30 mouse cellular contexts compared by ENCODE assay signal in genomic region chr5:25008966-25009365, GRCm38 (mm10).
DNase-seq lines count a peak whose midpoint lies in the region; ATAC-seq lines count a peak whose summit lies in the region.
"Had no signal": no experiment of that assay in that cellular context is flagged by ENCODE, and none has a peak within 500 bp of the region (broad histone marks: within the 10 kb centered on the region; RNA-seq: fewer than 3 reads in every experiment).

No protein-coding gene starts in this region.

- 26% methylated on average over 3 of the region's 3 CpGs for WGBS in heart, embryonic 10.5 days
- WGBS in neural tube, embryonic 15.5 days = 23% methylated on average over 3 of the region's 3 CpGs
- WGBS in limb, embryonic 13.5 days = 21% methylated on average over 3 of the region's 3 CpGs

- no peak for DNase-seq in heart, embryonic 10.5 days (ENCODE audit: low spot score)
- DNase-seq in heart, postnatal 14 days = no peak
- DNase-seq in neural tube, embryonic 10.5 days (ENCODE audit: extremely low spot score, low spot score) = no peak
- no peak for DNase-seq in kidney, postnatal 36 days
- DNase-seq in lung, postnatal 4 days = no peak
- DNase-seq: adrenal gland, postnatal 14 days; cerebellum, adult 11 months; cerebellum, adult 9-10 months; cerebellum, postnatal 36 days; gastrocnemius, adult 2 months; gastrocnemius, postnatal 36 days; heart, adult 2 months; kidney, adult 8-10 months; liver; lung, adult 2 months; lung, postnatal 14 days; right cerebral cortex, postnatal 14 days; thymus, postnatal 25 days had no signal

- ATAC-seq in neural tube, embryonic 15.5 days (ENCODE audit: low FRiP score) = no peak
- ATAC-seq in limb, embryonic 13.5 days (ENCODE audit: low FRiP score, low read depth) = no peak
- ATAC-seq: forebrain, embryonic 14.5 days; intestine, embryonic 16.5 days had no signal

- H3K36me3 ChIP-seq in heart, embryonic 10.5 days = no peaks in the 10 kb centered on the region
- H3K36me3 ChIP-seq in neural tube, embryonic 15.5 days = no peaks in the 10 kb centered on the region
- H3K36me3 ChIP-seq in limb, embryonic 13.5 days = no peaks in the 10 kb centered on the region
- H3K36me3 ChIP-seq: G1E; hindbrain, embryonic 13.5 days; neural tube, embryonic 13.5 days; stomach, embryonic 15.5 days had no signal

- peaks cover 70% of the 10 kb centered on the region for H3K4me1 ChIP-seq in heart, embryonic 10.5 days
- peaks cover 13% of the 10 kb centered on the region for H3K4me1 ChIP-seq in neural tube, embryonic 15.5 days
- peaks cover 40% of the 10 kb centered on the region for H3K4me1 ChIP-seq in limb, embryonic 13.5 days

- no peaks in the 10 kb centered on the region for H3K27me3 ChIP-seq in heart, embryonic 10.5 days (ENCODE audit: insufficient read depth, poor library complexity, severe bottlenecking)
- H3K27me3 ChIP-seq in neural tube, embryonic 15.5 days (replicated peaks) = no peaks in the 10 kb centered on the region
- no peaks in the 10 kb centered on the region for H3K27me3 ChIP-seq in limb, embryonic 13.5 days
- H3K27me3 ChIP-seq: stomach, embryonic 15.5 days had no signal

- H3K9ac ChIP-seq in neural tube, embryonic 15.5 days (replicated peaks) = no peak overlapping the region
- no peak overlapping the region for H3K9ac ChIP-seq in limb, embryonic 13.5 days
- H3K9ac ChIP-seq: hindbrain, embryonic 13.5 days; liver, embryonic 14.5 days; neural tube, embryonic 13.5 days; stomach, embryonic 15.5 days had no signal

- no peak overlapping the region for H3K4me3 ChIP-seq in heart, embryonic 10.5 days
- H3K4me3 ChIP-seq in neural tube, embryonic 15.5 days (replicated peaks) = no peak overlapping the region
- no peak overlapping the region for H3K4me3 ChIP-seq in limb, embryonic 13.5 days
- H3K4me3 ChIP-seq: gastrocnemius, adult 2 months; heart, adult 2 months; hindbrain, embryonic 13.5 days; myocyte; neural tube, embryonic 13.5 days; stomach, embryonic 15.5 days had no signal

- H3K9me3 ChIP-seq in heart, embryonic 10.5 days = no peaks in the 10 kb centered on the region
- no peaks in the 10 kb centered on the region for H3K9me3 ChIP-seq in neural tube, embryonic 15.5 days (replicated peaks)
- H3K9me3 ChIP-seq in limb, embryonic 13.5 days = no peaks in the 10 kb centered on the region
- H3K9me3 ChIP-seq: G1E; hindbrain, embryonic 13.5 days; neural tube, embryonic 13.5 days; stomach, embryonic 15.5 days had no signal

- peak overlapping the region; percentile 52; the same call in 1 of the 2 replicates for H3K27ac ChIP-seq in heart, embryonic 10.5 days
- peak overlapping the region; percentile 54; the same call in 1 of the 2 replicates for H3K27ac ChIP-seq in neural tube, embryonic 15.5 days (replicated peaks)
- no peak overlapping the region for H3K27ac ChIP-seq in limb, embryonic 13.5 days
- H3K27ac ChIP-seq: gastrocnemius, adult 2 months; heart, adult 2 months; hindbrain, embryonic 13.5 days; kidney, postnatal 0 days; liver, embryonic 14.5 days; neural tube, embryonic 13.5 days; stomach, embryonic 15.5 days had no signal

- intact Hi-C loops in heart, postnatal 14 days (cut with DNase I) = no loop called here

- H3K4me2 ChIP-seq in neural tube, embryonic 15.5 days = no peak overlapping the region
- peak overlapping the region; percentile 48 for H3K4me2 ChIP-seq in limb, embryonic 13.5 days (replicated peaks)
- H3K4me2 ChIP-seq: hindbrain, embryonic 13.5 days; midbrain, embryonic 11.5 days; neural tube, embryonic 13.5 days; stomach, embryonic 15.5 days had no signal
